Mouse (Mus musculus) liver, embryonic 14.5 days (tissue): Measurements from ENCODE around the gene Phex. TPM values are rescaled to one million over a fixed set of nuclear protein-coding genes. Genes with fewer than 3 reads are reported as not detected.

Experiments used
- ATAC-seq: fragments of 200-750 bp; cut with Nextera tagmentation; 2 replicates; pipeline ENCODE4 v1.8.0; 2017; ENCODE audit warnings: moderate number of reproducible peaks, mild to moderate bottlenecking, moderate library complexity; ENCODE audit not compliant: insufficient read depth
- DNase-seq, 3 experiments: peaks; one replicate each; pipeline ENCODE4 v3.0.0-alpha.2; 2012 to 2013; ENCODE audit warnings: low read depth in 3 of 3, low spot score in 3 of 3
- H3K27ac ChIP-seq: fragments of 300-500 bp; sonication (generic); 2 replicates; pipeline ENCODE4 v1.5.1; 2014; ENCODE audit warnings: moderate library complexity, mild to moderate bottlenecking, control low read depth, inconsistent platforms
- H3K27me3 ChIP-seq: fragments of 300-500 bp; sonication (generic); 2 replicates; pipeline ENCODE4 v1.6.1; 2014; ENCODE audit warnings: mild to moderate bottlenecking, low read length, moderate library complexity; ENCODE audit not compliant: control insufficient read depth, insufficient read depth
- H3K36me3 ChIP-seq: fragments of 300-500 bp; sonication (generic); replicated peaks from 2 replicates; pipeline ENCODE4 v1.6.1; 2014; ENCODE audit warnings: low read depth; ENCODE audit not compliant: control insufficient read depth, insufficient read depth
- H3K4me1 ChIP-seq, 2 experiments: fragments of 200-500 bp in 1 of 2; fragments of 300-500 bp in 1 of 2; sonication (generic) in 1 of 2; replicated peaks; 2 replicates each; pipeline ENCODE4 v1.6.1; 2012 to 2014; ENCODE audit warnings: antibody characterized with exemption in 1 of 2, inconsistent platforms in 1 of 2, low read length in 1 of 2; ENCODE audit not compliant: control insufficient read depth in 2 of 2, insufficient read depth in 2 of 2
- H3K4me2 ChIP-seq: fragments of 300-500 bp; sonication (generic); 2 replicates; pipeline ENCODE4 v1.6.1; 2014; ENCODE audit warnings: low read depth, mild to moderate bottlenecking, control low read depth, moderate library complexity
- H3K4me3 ChIP-seq, 2 experiments: fragments of 200-500 bp in 1 of 2; fragments of 300-500 bp in 1 of 2; sonication (generic) in 1 of 2; 2 replicates each; pipeline ENCODE4 v1.5.1; 2012 to 2014; ENCODE audit warnings: low read depth in 2 of 2, low read length in 2 of 2, mild to moderate bottlenecking in 2 of 2, control low read depth in 1 of 2, inconsistent platforms in 1 of 2, moderate library complexity in 1 of 2; ENCODE audit not compliant: insufficient read depth in 1 of 2
- H3K9ac ChIP-seq: fragments of 300-500 bp; sonication (generic); replicated peaks from 2 replicates; pipeline ENCODE4 v1.6.1; 2014; ENCODE audit warnings: mild to moderate bottlenecking, control low read depth, moderate library complexity
- H3K9me3 ChIP-seq: fragments of 300-500 bp; sonication (generic); 2 replicates; pipeline ENCODE4 v1.6.1; 2016; ENCODE audit warnings: low read length, mixed read lengths; ENCODE audit not compliant: control insufficient read depth
- CTCF ChIP-seq: IDR thresholded peaks from 2 replicates; pipeline ENCODE4 v1.5.1; 2016; ENCODE audit warnings: antibody characterized with exemption, low read depth, control low read depth
- EP300 ChIP-seq: IDR thresholded peaks from 2 replicates; pipeline ENCODE4 v1.6.1; 2016; ENCODE audit warnings: antibody characterized with exemption, low read depth
- WGBS: fragments of 180-500 bp; shearing (Covaris S2); extraction: QIAGEN DNeasy Blood & Tissue Kit; methylation state at CpG from one replicate; pipeline ENCODE4 v1.1.7; 2014; ENCODE audit not compliant: insufficient replicate concordance; 5-methylcytosine and 5-hydroxymethylcytosine counted together
- polyA plus RNA-seq, 2 experiments: library from polyadenylated mRNA; depleted of rRNA in 1 of 2; stranded (reverse) in 1 of 2; unstranded in 1 of 2; fragments of >200 nt; fragmentation: Nextera tagmentation in 1 of 2; extraction: Ambion mirVana in 1 of 2; gene quantifications; 2 replicates each; pipeline versions ENCODE4 v1.2.1 to v1.2.3; 2012 to 2014

Phex gene
- polyA plus RNA-seq, 2 experiments = 0.01 TPM; not detected in 1

GRCm38 (mm10) chrX:157324396-157324795, 90.7 kb downstream of the Phex start:
- ATAC-seq (no peak), DNase-seq (no peak)
- TF ChIP-seq EP300 = no peak
- TF ChIP-seq CTCF = no peak
- 55% methylated on average over 3 of the region's 3 CpGs for WGBS
- Histone ChIP-seq H3K4me1 (no peaks in the 10 kb centered on the region), H3K27ac (no peak overlapping the region), H3K9ac (no peak overlapping the region), H3K4me3 (no peak overlapping the region), H3K4me2 (no peak overlapping the region), H3K36me3 (no peaks in the 10 kb centered on the region), H3K9me3 (no peaks in the 10 kb centered on the region), H3K27me3 (no peaks in the 10 kb centered on the region)

DNA sequence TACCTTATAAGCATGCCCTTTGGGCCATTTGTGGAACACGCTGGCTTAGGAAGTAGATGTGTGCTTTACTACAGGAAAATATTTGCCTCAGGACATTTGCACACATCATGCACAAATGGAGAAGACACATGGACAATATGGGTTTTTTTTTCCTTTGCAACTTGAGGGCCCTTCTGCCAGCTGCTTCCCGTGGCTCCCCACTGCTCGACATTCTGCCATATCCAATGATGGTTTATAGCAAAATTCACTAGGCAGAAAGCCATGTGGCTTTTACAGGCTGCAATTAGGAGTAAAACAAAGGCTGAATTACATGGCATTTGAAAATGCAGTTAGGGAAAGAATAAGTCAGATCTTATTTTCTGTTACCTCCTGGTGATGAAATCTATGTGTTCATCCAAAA, 104.8 kb downstream of the Phex start:
- no peak for ATAC-seq
- whole genome bisulfite sequencing = 57% methylated on average over 3 of the region's 3 CpGs
- Histone ChIP-seq H3K36me3 (no peaks in the 10 kb centered on the region), H3K4me3 (no peak overlapping the region), H3K4me2 (no peak overlapping the region), H3K27ac (no peak overlapping the region), H3K9ac (no peak overlapping the region), H3K4me1 (no peaks in the 10 kb centered on the region), H3K27me3 (no peaks in the 10 kb centered on the region), H3K9me3 (no peaks in the 10 kb centered on the region)
- no peak for TF ChIP-seq CTCF
- no peak for TF ChIP-seq EP300
- DNase-seq = no peak

DNA sequence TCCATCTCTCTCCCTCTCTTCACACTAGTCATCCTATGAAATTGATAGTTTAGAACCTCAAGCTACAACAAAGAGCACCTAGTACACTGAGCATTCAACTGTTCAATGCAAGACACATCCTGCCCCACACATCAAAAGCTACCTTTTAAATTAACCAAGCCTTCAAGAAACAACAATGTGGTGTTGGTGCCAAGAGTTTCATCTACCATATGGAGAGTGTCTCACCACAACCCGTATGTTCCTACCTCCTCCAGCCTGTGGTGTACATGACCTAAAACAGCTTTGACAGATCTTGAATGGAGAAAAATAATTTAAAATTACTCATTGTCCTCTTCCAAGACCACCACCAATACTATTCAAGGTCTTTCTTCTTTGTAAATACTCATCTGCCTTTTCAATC, 106.9 kb downstream of the Phex start:
- no peak for ATAC-seq
- no peaks in the 10 kb centered on the region for H3K4me1 ChIP-seq
- no peak overlapping the region for H3K27ac ChIP-seq
- no peak for TF ChIP-seq EP300
- TF ChIP-seq CTCF = no peak
- H3K4me2 ChIP-seq = no peak overlapping the region
- no peaks in the 10 kb centered on the region for H3K9me3 ChIP-seq
- H3K27me3 ChIP-seq = no peaks in the 10 kb centered on the region
- DNase-seq = no peak
- no peaks in the 10 kb centered on the region for H3K36me3 ChIP-seq
- no peak overlapping the region for H3K9ac ChIP-seq
- H3K4me3 ChIP-seq = no peak overlapping the region
- 69% methylated on average over 1 of the region's 1 CpGs for WGBS

DNA sequence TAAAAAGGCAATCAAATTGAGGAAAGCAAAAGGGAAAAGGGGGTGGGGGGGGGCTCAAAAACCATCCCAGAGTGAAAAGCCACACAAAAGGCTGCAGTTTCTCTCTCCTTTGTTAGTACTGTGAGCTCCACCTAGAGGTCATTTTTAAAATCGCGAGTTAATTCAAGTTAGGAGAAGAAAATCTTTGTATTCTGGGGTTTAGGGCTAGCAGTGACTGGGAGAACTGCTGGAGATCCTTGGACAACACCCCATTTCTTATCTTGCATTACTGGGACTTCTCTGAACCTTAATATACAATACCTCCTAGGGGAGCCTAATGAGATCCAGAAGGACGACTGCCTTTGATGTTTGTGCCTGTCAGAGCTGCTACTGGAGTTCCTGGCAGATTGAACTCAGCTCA, 107.7 kb downstream of the Phex start:
- ATAC-seq (no peak), DNase-seq (peak in 1 of 3 experiments; percentile 2)
- H3K27me3 ChIP-seq = no peaks in the 10 kb centered on the region
- H3K9ac ChIP-seq = no peak overlapping the region
- H3K4me1 ChIP-seq = no peaks in the 10 kb centered on the region
- no peak overlapping the region for H3K4me3 ChIP-seq
- H3K36me3 ChIP-seq = no peaks in the 10 kb centered on the region
- WGBS = 4% methylated on average over 3 of the region's 3 CpGs
- TF ChIP-seq CTCF = no peak
- no peak for TF ChIP-seq EP300
- no peak overlapping the region for H3K27ac ChIP-seq
- no peaks in the 10 kb centered on the region for H3K9me3 ChIP-seq
- no peak overlapping the region for H3K4me2 ChIP-seq

DNA sequence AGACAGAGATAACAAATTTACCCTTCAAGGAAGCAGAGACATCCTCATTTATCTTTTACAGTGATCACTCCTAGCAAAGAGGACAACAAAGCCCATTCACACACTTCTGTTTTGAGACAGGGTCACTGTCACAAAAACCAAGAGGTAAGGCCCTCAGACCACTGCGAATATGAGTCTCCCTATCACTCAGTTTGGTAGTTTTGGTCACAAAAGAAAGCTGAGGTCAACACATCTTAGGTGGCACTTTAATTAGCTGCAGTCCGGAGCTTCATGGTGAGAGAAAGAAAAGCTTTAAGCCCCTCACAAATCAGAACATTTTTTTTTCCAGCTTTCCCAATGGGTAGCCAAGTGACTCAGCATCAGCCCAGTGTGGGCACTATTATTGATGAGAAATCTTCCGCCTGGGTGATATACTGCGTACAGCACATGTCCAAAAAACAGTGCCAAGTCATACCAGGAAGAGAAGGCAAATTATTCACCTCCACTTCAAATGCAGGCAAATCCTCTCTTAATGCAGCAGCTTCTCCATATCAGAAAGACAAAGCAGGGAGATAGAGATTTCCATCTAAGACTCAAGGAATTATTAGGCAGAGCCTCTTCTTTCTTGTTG, 108.2 kb downstream of the Phex start:
- TF ChIP-seq CTCF = no peak
- TF ChIP-seq EP300 = no peak
- Histone ChIP-seq H3K36me3 (no peaks in the 10 kb centered on the region), H3K9me3 (no peaks in the 10 kb centered on the region), H3K4me2 (no peak overlapping the region), H3K9ac (no peak overlapping the region), H3K27me3 (no peaks in the 10 kb centered on the region), H3K4me1 (no peaks in the 10 kb centered on the region), H3K27ac (no peak overlapping the region), H3K4me3 (no peak overlapping the region)
- 41% methylated on average over 4 of the region's 4 CpGs for WGBS
- no peak for ATAC-seq
- no peak for DNase-seq

DNA sequence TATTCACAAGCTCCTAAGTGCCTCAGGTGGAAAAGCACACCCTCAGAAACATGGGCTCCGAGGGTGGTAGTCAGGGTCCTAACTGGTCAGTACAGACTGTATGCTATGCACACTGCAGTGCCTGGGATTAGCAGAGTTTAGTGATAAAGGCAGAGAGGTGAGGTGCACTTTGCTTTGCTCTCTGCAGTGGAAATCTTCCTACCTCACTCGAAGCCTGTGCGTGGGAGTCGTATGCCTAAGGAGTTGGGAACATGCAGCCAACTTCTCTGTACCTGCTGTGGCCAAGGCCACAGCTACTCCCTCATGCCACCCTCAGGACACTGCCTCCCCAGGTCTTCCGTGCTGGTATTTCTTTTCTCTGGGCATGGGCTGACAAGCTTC, 109.3 kb downstream of the Phex start:
- Histone ChIP-seq H3K4me2 (no peak overlapping the region), H3K27ac (no peak overlapping the region), H3K27me3 (no peaks in the 10 kb centered on the region), H3K4me3 (no peak overlapping the region), H3K9me3 (no peaks in the 10 kb centered on the region), H3K4me1 (no peaks in the 10 kb centered on the region), H3K36me3 (no peaks in the 10 kb centered on the region), H3K9ac (no peak overlapping the region)
- TF ChIP-seq CTCF (no peak), EP300 (no peak)
- ATAC-seq (no peak), DNase-seq (no peak)
- 73% methylated on average over 5 of the region's 5 CpGs for WGBS
